Mouse (Mus musculus) ovary, postnatal 10 days (tissue): ENCODE results near the gene Prpf3.
A peak's percentile ranks its signal among the peaks of the same experiment; 100 is the strongest.
"Not testable (repeated sequence)": the region's sequence is repeated elsewhere in the genome, so short reads cannot be mapped to it uniquely, and the experiment has no call there.

Experiments
- DNase-seq: peaks from one replicate; pipeline ENCODE4 v3.0.0; 2022; ENCODE audit warnings: low spot score

Prpf3 gene

GRCm38 (mm10) chr3:95881979-95882815, 26.5 kb upstream of the Prpf3 start, which contains the start of gene Ciart:
Gene Ciart, minus strand, starts transcription at chr3:95882251.
- peak; percentile 86 for DNase-seq

- DNase-seq, result no peak
These were observed 23.4 kb upstream of the Prpf3 start for GRCm38 (mm10) chr3:95879063-95879462.

GRCm38 (mm10) chr3:95872048-95872447, 16.4 kb upstream of the Prpf3 start:
- no peak for DNase-seq

- peak; percentile 71 for DNase-seq
These were observed 15.7 kb upstream of the Prpf3 start, which contains the start of gene Mrps21 for GRCm38 (mm10) chr3:95871392-95871867. Gene Mrps21, minus strand, starts transcription at chr3:95871519.

- no peak for DNase-seq
These were observed 15.3 kb upstream of the Prpf3 start for GRCm38 (mm10) chr3:95870976-95871375.

- DNase-seq, result no peak
These were observed 11.7 kb upstream of the Prpf3 start for GRCm38 (mm10) chr3:95867408-95867807.

DNA sequence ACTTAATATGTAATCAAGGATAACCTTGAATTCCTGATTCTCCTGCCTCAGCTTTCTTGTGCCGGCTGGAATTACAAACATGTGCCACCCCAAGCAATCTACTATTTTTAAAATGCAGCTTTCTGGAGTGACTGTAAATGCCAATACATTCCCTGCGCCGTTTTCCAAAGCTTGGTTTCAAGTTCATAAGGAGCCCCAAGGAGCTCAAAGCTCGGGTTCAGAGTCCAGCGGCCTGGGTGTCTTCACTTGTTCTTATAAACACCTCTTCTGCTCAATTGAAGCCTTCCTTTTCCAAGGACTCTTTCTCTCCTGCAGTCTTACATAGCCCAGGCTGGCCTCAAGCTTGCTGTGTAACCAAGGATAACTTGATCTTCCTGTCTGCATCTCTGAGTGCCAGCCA, 10.4 kb upstream of the Prpf3 start:
- no peak for DNase-seq

GRCm38 (mm10) chr3:95865571-95865970, 9.9 kb upstream of the Prpf3 start:
- DNase-seq, result no peak

DNA sequence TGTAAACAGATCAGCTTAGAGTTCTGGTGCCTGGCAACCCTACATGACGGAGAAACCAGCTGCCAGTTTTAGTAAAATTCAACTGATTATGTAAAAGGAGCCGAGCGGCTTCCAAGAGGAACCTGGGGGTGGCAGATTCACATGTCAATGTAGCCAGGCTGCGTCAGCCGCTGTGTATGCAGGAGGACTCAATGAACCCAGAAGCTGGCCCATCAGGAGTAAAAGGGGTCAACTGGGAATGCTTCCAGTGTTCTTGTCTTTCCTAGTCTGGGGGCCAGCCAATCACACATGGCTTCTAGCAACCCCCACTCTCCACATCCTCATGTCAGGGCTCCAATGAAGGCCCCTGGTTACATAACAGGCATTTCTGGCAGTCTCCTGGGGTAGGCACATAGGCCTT, 9.4 kb upstream of the Prpf3 start:
- DNase-seq, result no peak

GRCm38 (mm10) chr3:95863578-95863977, 7.9 kb upstream of the Prpf3 start:
- no peak for DNase-seq

DNA sequence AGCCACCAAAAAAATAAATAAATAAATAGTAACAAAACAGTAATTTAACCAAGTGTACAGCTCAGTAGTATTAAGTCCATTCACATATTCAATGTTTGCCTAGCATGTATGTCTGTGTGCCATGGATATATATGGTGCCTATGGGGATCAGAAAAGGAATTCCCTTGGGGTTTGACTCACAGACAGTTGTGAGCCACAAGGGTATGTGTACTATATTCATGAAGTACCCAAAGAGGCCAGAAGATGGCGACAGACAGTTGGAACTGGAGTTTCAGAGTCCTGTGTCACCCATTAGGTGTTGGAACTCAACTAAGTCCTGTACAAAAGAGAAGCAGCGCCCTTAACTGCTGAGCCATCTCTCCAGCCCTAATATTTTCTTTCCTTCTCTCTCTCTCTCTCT, 6.1 kb upstream of the Prpf3 start:
- no peak for DNase-seq

DNA sequence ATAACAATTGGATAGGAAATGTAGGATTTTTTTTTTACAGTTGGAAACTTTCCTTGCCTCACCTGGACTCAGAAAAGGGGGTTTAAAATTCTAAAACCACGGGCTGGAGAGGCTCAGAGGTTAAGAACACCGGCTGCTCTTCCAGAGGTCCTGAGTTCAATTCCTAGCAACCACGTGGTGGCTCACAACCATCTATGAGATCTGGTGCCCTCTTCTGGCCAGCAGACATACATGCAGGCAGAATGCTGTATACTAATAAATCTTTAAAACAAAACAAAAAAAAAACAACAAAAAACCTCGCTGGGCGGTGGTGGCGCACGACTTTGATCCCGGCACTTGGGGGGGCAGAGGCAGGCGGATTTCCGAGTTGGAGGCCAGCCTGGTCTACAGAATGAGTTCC, 5.5 kb upstream of the Prpf3 start:
- no peak for DNase-seq

DNA sequence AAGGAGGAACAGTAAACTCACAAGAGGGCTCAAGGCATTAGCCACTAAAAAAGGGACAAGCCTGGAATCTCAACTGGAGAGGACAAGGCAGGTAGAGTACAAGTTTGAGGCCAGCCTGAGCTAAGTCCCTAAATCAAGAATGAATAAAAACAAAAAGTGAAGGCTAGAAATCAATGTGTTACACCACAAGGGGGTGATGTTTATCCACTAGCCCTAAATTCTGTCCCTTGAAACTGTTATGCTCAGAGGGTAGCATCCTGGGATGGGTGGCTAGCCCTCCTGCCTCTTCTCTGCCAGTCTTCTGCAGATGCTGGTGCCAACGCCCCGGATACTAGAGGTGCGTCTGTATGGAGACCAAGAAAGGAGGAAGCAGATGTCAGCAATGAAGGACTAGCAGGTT, 4.6 kb upstream of the Prpf3 start:
- no peak for DNase-seq

DNA sequence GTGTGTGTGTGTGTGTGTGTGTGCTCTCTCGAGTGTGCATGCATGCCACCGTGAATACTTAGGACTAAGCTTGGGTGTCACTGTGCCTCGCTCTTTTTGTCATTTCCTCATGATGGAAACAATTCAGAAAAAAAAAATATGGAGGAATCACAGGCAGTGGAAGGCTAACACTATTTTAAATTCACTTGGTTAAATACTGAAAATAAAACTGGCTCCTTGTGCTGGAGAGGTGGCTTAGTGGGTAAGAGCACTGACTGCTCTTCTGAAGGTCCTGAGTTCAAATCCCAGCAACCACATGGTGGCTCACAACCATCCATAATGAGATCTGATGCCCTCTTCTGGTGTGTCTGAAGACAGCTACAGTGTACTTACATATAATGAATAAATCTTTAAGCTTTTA, 2.6 kb upstream of the Prpf3 start:
- DNase-seq, result not testable (repeated sequence)

- DNase-seq, result not testable (repeated sequence)
These were observed 1.4 kb upstream of the Prpf3 start for GRCm38 (mm10) chr3:95857050-95857449.

GRCm38 (mm10) chr3:95856115-95856514, 430 bp upstream of the Prpf3 start:
- DNase-seq, result no peak

DNA sequence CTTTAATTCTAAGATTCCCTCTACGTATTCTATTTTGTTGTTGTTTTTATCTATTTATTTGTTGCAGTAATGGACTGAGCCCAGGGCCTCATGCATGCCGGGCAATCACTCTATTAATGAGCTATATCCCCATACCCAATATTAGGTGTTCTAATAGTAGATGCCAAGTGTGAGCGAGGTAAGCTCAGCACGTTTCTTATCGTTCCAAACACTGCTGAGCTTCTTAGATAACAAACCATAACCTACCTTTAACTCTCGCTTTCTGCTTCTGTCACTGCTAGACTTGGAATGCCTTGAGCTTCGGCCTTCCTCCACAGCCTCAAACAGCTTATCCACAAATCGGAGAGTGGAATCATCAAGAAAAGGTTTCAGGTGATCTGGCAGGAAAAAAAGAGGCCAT, 4.4 kb downstream of the Prpf3 start:
- no peak for DNase-seq

DNA sequence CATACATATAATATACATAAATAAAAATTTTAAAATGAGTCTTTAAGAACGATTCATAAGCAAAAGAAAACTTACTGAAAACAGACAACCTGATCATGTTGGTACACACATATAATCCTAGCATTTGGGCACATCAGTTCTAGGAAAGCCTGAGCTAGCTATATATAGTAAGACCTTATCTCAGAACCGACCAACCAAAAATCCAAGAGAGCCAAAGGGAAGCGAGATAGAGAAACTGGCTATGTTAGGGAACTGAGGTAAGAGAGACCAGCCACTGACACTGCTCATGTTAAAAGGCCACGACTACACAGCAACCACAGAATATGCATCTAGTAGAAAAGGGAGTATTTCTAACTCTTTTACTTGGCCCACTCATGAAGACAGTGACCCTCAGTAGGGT, 5.1 kb downstream of the Prpf3 start:
- no peak for DNase-seq

GRCm38 (mm10) chr3:95842503-95843214, 13.0 kb downstream of the Prpf3 start:
- no peak for DNase-seq

DNA sequence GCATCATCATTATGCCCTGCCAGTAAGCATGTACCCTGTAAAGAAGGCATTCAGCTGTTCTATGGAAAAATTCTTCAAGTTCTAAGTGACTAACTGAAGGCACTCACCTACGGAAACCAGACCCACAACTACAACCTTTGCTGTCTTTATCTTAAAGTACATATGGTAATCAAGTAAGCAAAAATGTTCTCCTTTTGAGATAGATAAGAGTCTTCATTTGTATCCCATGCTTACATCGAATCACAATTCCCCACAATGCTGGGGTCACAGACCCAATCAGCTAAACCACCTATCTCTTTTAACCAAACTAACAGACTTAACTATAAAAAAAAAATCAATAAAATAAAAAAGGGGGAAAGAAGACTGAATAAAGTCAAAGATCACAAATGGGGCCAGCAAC, 16.4 kb downstream of the Prpf3 start:
- no peak for DNase-seq

- DNase-seq, result no peak
These were observed 26.6 kb downstream of the Prpf3 start for GRCm38 (mm10) chr3:95829053-95829452.

DNA sequence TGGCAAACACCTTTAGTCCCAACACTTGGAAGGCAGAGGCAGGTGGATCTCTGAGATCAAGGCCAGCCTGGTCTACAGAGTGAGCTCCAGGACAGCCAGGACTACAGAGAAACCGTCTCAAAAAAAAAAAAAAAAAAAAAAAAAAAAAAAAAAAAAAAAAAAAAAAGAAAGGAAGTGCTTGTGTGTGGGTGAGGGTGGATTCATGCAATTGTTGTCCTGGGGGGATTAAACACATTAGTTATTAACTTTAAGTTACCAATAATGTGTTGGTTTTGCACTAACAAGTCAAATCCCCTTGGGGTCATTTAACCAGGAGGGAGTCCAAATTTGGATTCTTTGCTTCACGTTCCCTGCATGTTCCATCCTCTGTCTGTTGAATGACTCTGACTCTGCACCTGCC, 29.4 kb downstream of the Prpf3 start:
- no peak for DNase-seq
